Mouse (Mus musculus): ENCODE measurements around the gene Kcnn4. TPM values are rescaled to one million over a fixed set of nuclear protein-coding genes. Genes with fewer than 3 reads are reported as not detected.

The Kcnn4 gene
- polyA plus RNA-seq, 1 experiment from 2014 or later: 41.0 TPM

- H3K36me3 ChIP-seq (replicated peaks; ENCODE audit: insufficient read depth, low read length): peaks cover 54% of the 10 kb centered on the region
Observed at GRCm38 (mm10) chr7:24384827-24385226, 14.8 kb downstream of the Kcnn4 start.

DNA sequence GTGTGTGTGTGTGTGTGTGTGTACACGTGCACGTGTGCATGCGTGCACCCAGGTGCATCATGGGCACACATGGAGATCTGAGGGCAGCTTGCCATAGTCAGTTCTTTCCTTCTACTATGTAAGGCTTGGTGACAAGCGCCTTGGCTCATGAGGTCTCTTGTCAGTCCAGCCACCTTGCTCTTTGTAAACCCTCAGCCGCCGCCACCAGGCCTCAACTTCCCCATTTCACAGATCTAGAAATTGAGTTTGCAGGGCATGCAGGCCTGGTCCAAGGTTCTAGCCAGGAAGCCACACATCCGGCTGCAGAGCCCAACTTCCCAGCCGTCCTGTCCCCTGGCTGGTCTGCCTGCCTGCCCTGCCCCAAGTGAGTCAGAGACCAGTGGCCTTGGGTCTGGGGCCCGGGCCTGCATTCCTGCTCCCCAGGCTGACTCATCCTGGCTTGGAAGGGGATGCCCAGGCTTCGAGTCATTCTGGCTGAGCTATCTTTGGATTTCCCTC lies 17.0 kb downstream of the Kcnn4 start:
- DNase-seq (no peak), ATAC-seq (peak; percentile 42)
- H3K9me3 ChIP-seq (ENCODE audit: low read length): no peaks in the 10 kb centered on the region
- 36% methylated on average over 10 of the region's 10 CpGs for WGBS (ENCODE audit: insufficient replicate concordance)
- no peaks in the 10 kb centered on the region for H3K27me3 ChIP-seq (ENCODE audit: insufficient read depth, low read length)
- no peak overlapping the region for H3K4me2 ChIP-seq (ENCODE audit: low read depth, low read length)
- peaks cover 32% of the 10 kb centered on the region for H3K36me3 ChIP-seq (replicated peaks; ENCODE audit: insufficient read depth, low read length)
- H3K4me3 ChIP-seq (ENCODE audit: low read depth, low read length): no peak overlapping the region
- H3K9ac ChIP-seq (replicated peaks): no peak overlapping the region
- peak overlapping the region; percentile 52; the same call in 1 of the 2 replicates for H3K27ac ChIP-seq (ENCODE audit: low read depth)
- peaks cover 6% of the 10 kb centered on the region for H3K4me1 ChIP-seq (ENCODE audit: insufficient read depth)
- TF ChIP-seq EP300 (IDR thresholded peaks at IDR 0.05; ENCODE audit: low read depth) (no peak), CTCF (IDR thresholded peaks at IDR 0.05; ENCODE audit: low read depth) (no peak)

More at GRCm38 (mm10) chr7:24384827-24385226, 14.8 kb downstream of the Kcnn4 start:
- no peak overlapping the region for H3K9ac ChIP-seq (replicated peaks)
- no peak for TF ChIP-seq EP300 (IDR thresholded peaks at IDR 0.05; ENCODE audit: low read depth)
- TF ChIP-seq CTCF (IDR thresholded peaks at IDR 0.05; ENCODE audit: low read depth): peak; percentile 92
- no peak overlapping the region for H3K4me3 ChIP-seq (ENCODE audit: low read depth, low read length)
- peak overlapping the region; percentile 47; the same call in 1 of the 2 replicates for H3K4me2 ChIP-seq (ENCODE audit: low read depth, low read length)
- 14% methylated on average over 11 of the region's 11 CpGs for WGBS (ENCODE audit: insufficient replicate concordance)
- H3K27me3 ChIP-seq (ENCODE audit: insufficient read depth, low read length): no peaks in the 10 kb centered on the region
- DNase-seq: peak; percentile 87
- no peaks in the 10 kb centered on the region for H3K9me3 ChIP-seq (ENCODE audit: low read length)
- H3K4me1 ChIP-seq (ENCODE audit: insufficient read depth): peaks cover 12% of the 10 kb centered on the region
- no peak for ATAC-seq
- 0 out of 2 replicates have a peak overlapping the region, but pooled peaks have one; percentile 53 for H3K27ac ChIP-seq (ENCODE audit: low read depth)

DNA sequence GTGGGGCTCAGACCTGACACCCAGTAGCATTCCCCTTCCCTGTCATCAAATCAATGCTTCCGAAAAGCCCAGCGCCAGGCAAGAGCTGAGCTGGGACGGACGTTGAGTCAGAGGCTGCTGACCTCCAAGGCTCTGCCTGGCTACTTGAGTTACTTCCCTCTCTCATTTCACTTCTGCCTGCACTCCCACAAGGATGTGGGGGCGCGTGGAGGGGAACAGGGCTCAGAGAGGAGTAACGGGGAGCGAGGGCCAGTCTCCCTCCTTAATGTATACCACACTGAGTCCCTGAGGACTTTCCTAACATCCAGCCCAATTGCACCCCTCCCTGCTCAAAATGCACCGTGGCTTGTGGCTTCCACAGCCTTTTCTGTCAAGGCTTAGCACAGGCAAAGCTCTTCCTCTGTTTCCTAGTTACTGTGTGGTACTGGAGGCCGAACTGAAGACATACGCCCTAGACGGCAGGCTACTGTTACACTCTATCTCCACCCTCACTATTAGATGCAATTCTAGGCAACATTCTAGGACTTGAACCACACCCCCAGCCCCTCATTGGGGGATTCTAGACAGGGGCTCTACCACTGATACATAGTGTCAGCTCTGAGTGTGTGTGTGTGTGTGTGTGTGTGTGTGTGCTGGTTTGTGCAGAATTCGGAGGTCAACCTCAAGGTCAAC lies 19.6 kb downstream of the Kcnn4 start:
- ATAC-seq: no peak
- Histone ChIP-seq H3K27ac (ENCODE audit: low read depth) (no peak overlapping the region), H3K9me3 (ENCODE audit: low read length) (no peaks in the 10 kb centered on the region), H3K27me3 (ENCODE audit: insufficient read depth, low read length) (no peaks in the 10 kb centered on the region), H3K36me3 (replicated peaks; ENCODE audit: insufficient read depth, low read length) (peaks cover 13% of the 10 kb centered on the region), H3K4me2 (ENCODE audit: low read depth, low read length) (no peak overlapping the region), H3K9ac (replicated peaks) (no peak overlapping the region), H3K4me1 (ENCODE audit: insufficient read depth) (peaks cover 12% of the 10 kb centered on the region), H3K4me3 (ENCODE audit: low read depth, low read length) (no peak overlapping the region)
- no peak for DNase-seq
- WGBS (ENCODE audit: insufficient replicate concordance): 35% methylated on average over 13 of the region's 13 CpGs
- TF ChIP-seq CTCF (IDR thresholded peaks at IDR 0.05; ENCODE audit: low read depth): no peak
- no peak for TF ChIP-seq EP300 (IDR thresholded peaks at IDR 0.05; ENCODE audit: low read depth)

- Histone ChIP-seq H3K4me2 (ENCODE audit: low read depth, low read length) (no peak overlapping the region), H3K27me3 (ENCODE audit: insufficient read depth, low read length) (no peaks in the 10 kb centered on the region), H3K9me3 (ENCODE audit: low read length) (no peaks in the 10 kb centered on the region), H3K36me3 (replicated peaks; ENCODE audit: insufficient read depth, low read length) (peaks cover 5% of the 10 kb centered on the region), H3K4me3 (ENCODE audit: low read depth, low read length) (no peak overlapping the region), H3K4me1 (ENCODE audit: insufficient read depth) (peaks cover 18% of the 10 kb centered on the region), H3K27ac (ENCODE audit: low read depth) (no peak overlapping the region), H3K9ac (replicated peaks) (no peak overlapping the region)
- DNase-seq: no peak
- 74% methylated on average over 7 of the region's 7 CpGs for WGBS (ENCODE audit: insufficient replicate concordance)
- TF ChIP-seq EP300 (IDR thresholded peaks at IDR 0.05; ENCODE audit: low read depth): no peak
- no peak for TF ChIP-seq CTCF (IDR thresholded peaks at IDR 0.05; ENCODE audit: low read depth)
- ATAC-seq: no peak
Observed at GRCm38 (mm10) chr7:24390512-24390911, 20.4 kb downstream of the Kcnn4 start.

DNA sequence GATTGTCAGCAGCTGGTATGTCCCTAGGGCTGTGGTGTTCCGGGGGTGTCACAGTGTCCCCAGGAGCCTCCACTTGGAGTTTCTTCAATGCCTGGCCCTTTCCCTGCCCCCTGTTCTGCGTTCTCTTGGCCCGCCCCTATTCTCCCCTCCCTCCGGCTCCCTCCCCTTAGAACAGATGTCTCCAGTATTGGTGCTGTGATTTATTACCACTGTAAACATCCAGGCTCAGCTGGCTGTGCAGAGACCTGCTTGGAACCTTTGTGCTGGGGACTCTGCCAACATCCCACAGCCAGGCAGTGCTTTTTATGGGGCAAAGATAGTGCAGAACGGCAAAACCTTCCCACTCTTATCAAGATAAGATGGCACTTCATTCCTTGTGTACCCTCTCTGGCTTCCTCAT lies 21.0 kb downstream of the Kcnn4 start:
- ATAC-seq (no peak), DNase-seq (no peak)
- Histone ChIP-seq H3K4me2 (ENCODE audit: low read depth, low read length) (no peak overlapping the region), H3K27ac (ENCODE audit: low read depth) (no peak overlapping the region), H3K4me3 (ENCODE audit: low read depth, low read length) (no peak overlapping the region), H3K9me3 (ENCODE audit: low read length) (no peaks in the 10 kb centered on the region), H3K4me1 (ENCODE audit: insufficient read depth) (peaks cover 23% of the 10 kb centered on the region), H3K27me3 (ENCODE audit: insufficient read depth, low read length) (no peaks in the 10 kb centered on the region), H3K36me3 (replicated peaks; ENCODE audit: insufficient read depth, low read length) (peaks cover 1% of the 10 kb centered on the region; the same call in 1 of the 2 replicates), H3K9ac (replicated peaks) (no peak overlapping the region)
- TF ChIP-seq EP300 (IDR thresholded peaks at IDR 0.05; ENCODE audit: low read depth) (no peak), CTCF (IDR thresholded peaks at IDR 0.05; ENCODE audit: low read depth) (no peak)
- 35% methylated on average over 5 of the region's 5 CpGs for WGBS (ENCODE audit: insufficient replicate concordance)

GRCm38 (mm10) chr7:24391687-24392086 lies 21.6 kb downstream of the Kcnn4 start:
- no peak for DNase-seq
- H3K4me2 ChIP-seq (ENCODE audit: low read depth, low read length): no peak overlapping the region
- 58% methylated on average over 2 of the region's 2 CpGs for WGBS (ENCODE audit: insufficient replicate concordance)
- peaks cover 29% of the 10 kb centered on the region for H3K4me1 ChIP-seq (ENCODE audit: insufficient read depth)
- no peaks in the 10 kb centered on the region for H3K36me3 ChIP-seq (replicated peaks; ENCODE audit: insufficient read depth, low read length)
- no peaks in the 10 kb centered on the region for H3K27me3 ChIP-seq (ENCODE audit: insufficient read depth, low read length)
- H3K9me3 ChIP-seq (ENCODE audit: low read length): no peaks in the 10 kb centered on the region
- no peak overlapping the region for H3K4me3 ChIP-seq (ENCODE audit: low read depth, low read length)
- ATAC-seq: no peak
- no peak for TF ChIP-seq CTCF (IDR thresholded peaks at IDR 0.05; ENCODE audit: low read depth)
- no peak for TF ChIP-seq EP300 (IDR thresholded peaks at IDR 0.05; ENCODE audit: low read depth)
- no peak overlapping the region for H3K9ac ChIP-seq (replicated peaks)
- no peak overlapping the region for H3K27ac ChIP-seq (ENCODE audit: low read depth)
